Mouse (Mus musculus): Measurements from ENCODE around the gene Mllt1.

- TF ChIP-seq CTCF (IDR thresholded peaks at IDR 0.05; ENCODE audit: insufficient read depth, low read length) (peak; percentile 98), POLR2A (IDR thresholded peaks at IDR 0.05; ENCODE audit: borderline replicate concordance, extremely low read depth, low read depth, low read length) (no peak)
Measured at GRCm38 (mm10) chr17:56858216-56858615, 77.0 kb downstream of the Mllt1 start.

Measured in lung, adult 2 months (tissue).